Mouse (Mus musculus): ENCODE results near the gene Sike1. TPM values are rescaled to one million over a fixed set of nuclear protein-coding genes. Genes with fewer than 3 reads are reported as not detected.

The Sike1 gene
- total RNA-seq, 2 experiments from 2014 or later = 111 to 119 TPM

DNA sequence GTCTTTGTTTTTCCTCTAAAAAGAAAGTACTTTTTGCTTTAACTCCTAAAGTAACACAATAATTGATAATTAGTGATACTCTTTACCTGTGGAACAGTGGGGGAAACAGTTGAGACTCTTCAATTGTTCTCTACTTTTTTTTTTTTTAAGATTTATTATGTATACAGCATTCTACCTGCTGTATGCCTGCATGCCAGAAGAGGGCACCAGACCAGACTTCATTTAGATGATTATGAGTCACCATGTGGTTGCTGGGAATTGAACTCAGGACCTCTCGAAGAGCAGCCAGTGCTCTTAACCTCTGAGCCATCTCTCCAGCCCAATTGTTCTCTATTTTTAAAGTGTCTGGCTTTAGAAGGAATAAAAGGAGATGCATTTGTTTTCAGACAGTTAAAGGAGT is 30.7 kb downstream of the Sike1 start:
- no peak for DNase-seq

DNA sequence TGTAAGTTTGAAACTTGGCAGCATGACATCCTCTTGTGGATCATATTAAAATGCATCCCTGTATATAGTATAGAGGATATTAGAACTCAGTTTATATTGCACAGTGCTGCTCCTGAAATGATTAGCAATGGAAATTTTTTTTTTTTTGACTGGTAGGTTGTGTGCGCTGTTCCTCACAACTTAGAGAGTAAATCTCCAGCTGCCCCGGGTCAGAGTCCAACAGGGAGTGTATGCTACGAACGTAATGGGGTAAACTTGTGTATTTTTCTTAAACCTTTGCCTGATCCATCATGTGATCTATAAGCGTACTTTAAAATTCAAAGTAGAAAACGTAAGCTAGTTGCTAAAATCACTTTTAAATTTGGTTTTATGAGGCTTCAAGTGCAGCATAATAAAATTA is 44.8 kb downstream of the Sike1 start:
- DNase-seq = no peak

DNA sequence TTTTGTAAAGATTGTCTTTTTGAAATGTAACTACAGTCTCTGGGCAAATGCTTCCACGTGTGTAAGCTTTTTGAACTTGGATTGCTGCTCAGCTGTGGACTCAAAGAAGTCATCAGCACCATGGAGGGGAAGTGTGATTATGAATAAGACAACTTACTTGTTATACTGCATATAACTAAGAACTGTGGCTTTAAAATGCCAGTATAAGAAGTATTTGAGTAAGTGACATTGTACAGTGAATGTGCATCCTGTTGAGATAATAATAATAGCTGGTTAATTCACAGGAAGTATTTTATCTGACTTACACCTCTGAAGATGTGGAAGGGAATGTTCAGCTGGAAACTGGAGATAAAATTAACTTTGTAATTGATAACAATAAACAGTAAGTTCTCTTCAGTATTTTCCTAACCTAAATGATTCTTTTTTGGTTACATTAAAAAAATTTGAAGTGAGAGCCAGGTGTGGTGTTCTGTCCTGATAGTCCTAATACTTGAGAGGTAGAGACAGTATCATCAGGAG is 45.4 kb downstream of the Sike1 start:
- DNase-seq = no peak

DNA sequence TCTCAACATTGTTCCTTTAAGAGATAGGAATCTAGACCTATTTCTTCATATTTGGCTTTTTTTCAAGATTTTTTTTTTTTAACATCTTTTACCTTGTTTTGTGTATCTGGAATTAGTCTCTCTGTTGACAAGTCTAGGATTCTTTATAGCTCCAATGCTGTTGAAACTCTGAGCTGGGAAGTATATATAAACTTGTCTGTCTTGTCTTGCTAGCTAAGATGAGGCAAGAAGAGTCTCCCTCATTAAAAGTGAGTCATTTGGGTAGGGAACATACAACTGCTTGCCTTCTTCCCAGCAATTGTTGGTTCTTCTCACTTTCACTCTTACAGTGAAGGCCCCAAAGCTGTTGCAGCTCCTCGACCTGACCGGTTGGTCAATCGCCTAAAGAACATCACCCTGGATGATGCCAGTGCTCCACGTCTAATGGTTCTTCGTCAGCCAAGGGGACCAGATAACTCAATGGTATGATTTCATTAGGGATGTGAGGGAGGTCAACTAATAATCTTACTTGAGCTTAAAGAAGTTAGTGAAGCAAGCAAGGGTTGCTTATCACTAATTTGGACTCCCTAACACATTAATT is 60.6 kb downstream of the Sike1 start:
- no peak for DNase-seq

DNA sequence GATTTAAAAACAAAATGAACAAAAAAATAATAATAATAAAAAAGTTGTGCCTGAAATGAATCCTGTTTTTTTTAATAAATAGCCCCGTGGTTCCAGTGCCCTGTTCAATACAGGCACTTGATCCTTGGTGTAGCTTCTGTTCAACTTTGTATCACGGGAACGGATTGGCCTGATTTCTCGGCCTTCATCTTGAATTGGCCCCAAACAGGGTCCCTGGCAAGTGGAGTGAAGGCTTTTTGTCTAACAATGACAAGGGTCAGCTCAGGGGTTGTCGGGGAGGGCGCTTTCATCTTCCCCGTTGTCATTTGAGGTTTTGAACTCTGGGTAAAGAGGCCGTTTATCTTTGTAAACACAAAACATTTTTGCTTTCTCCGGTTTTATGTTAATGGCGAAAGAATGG is 62.2 kb downstream of the Sike1 start:
- no peak for DNase-seq

Other genes with a start within 250 kb of the Sike1 start
- not detected for gene Tshb, start 213.0 kb upstream of the Sike1 start, total RNA-seq (2021)
- gene Sycp1, start 59.6 kb upstream of the Sike1 start, total RNA-seq (2021) = not detected
- gene Nr1h5, start 31.6 kb upstream of the Sike1 start, total RNA-seq (2021) = not detected
- gene Csde1, start 24.7 kb downstream of the Sike1 start, total RNA-seq (2021) = 100 to 1,000 TPM; 384 to 408 TPM
- gene Nras, start 62.6 kb downstream of the Sike1 start, total RNA-seq (2021) = 100 to 1,000 TPM; 120 to 122 TPM
- under 1 TPM; 0.25 to 0.43 TPM for gene Ampd1, start 78.3 kb downstream of the Sike1 start, total RNA-seq (2021)
- gene Dennd2c, start 106.9 kb downstream of the Sike1 start, total RNA-seq (2021) = 1 to 10 TPM; 3.6 to 4.3 TPM
- 10 to 100 TPM; 62.0 to 67.9 TPM for gene Bcas2, start 175.9 kb downstream of the Sike1 start, total RNA-seq (2021)

All from heart, postnatal 4 days (tissue).